Mouse (Mus musculus) adrenal gland, postnatal 10 days (tissue): ENCODE results near the gene Rpl38. TPM values are rescaled to one million over a fixed set of nuclear protein-coding genes. Genes with fewer than 3 reads are reported as not detected.

Experiments used
- DNase-seq: peaks from one replicate; pipeline ENCODE4 v3.0.0; 2021; ENCODE audit warnings: mixed read lengths
- long read RNA-seq, 2 experiments: library from polyadenylated mRNA; stranded (forward); transcript quantifications; one replicate each; pipeline ENCODE4 v2.0.0; 2021
- total RNA-seq, 2 experiments: library from RNA; stranded (reverse); gene quantifications; 2 replicates each; pipeline ENCODE4 v1.2.3; 2021

The Rpl38 gene
- 1,000 to 10,000 TPM; 1,144 to 1,253 TPM for total RNA-seq
- long read RNA-seq, experiment 1, transcript Rpl38-201 (5 exons, 364 nt): minor isoform, 194 of 642 reads
- long read RNA-seq, experiment 1, transcript Rpl38-203 (4 exons, 457 nt): minor isoform, 20 of 642 reads
- long read RNA-seq, experiment 1, transcript Rpl38-204 (5 exons, 371 nt): major isoform, 376 of 642 reads
- long read RNA-seq, experiment 1, transcript Rpl38-202 (5 exons, 345 nt): minor isoform, 16 of 642 reads
- long read RNA-seq, experiment 1, partial matches to known transcripts: 29 of 642 reads
- long read RNA-seq, experiment 1, other reads (novel, unspliced or antisense): 7 of 642 reads
- long read RNA-seq, experiment 2, transcript Rpl38-203 (4 exons, 457 nt): minor isoform, 18 of 415 reads
- long read RNA-seq, experiment 2, transcript Rpl38-204 (5 exons, 371 nt): major isoform, 248 of 415 reads
- long read RNA-seq, experiment 2, transcript Rpl38-201 (5 exons, 364 nt): minor isoform, 136 of 415 reads
- long read RNA-seq, experiment 2, partial matches to known transcripts: 5 of 415 reads
- long read RNA-seq, experiment 2, other reads (novel, unspliced or antisense): 4 of 415 reads

- peak; percentile 95 for DNase-seq
These were observed at the start of gene Rpl38 for GRCm38 (mm10) chr11:114668301-114668710. Gene Rpl38 (plus strand): TSS chr11:114668524.

- DNase-seq: no peak
These were observed 49.5 kb upstream of the Rpl38 start for GRCm38 (mm10) chr11:114618697-114619417.

- DNase-seq: peak; percentile 69
These were observed 42.1 kb upstream of the Rpl38 start for GRCm38 (mm10) chr11:114626071-114626690.

- DNase-seq: no peak
These were observed 41.3 kb upstream of the Rpl38 start for GRCm38 (mm10) chr11:114627036-114627435.

DNA sequence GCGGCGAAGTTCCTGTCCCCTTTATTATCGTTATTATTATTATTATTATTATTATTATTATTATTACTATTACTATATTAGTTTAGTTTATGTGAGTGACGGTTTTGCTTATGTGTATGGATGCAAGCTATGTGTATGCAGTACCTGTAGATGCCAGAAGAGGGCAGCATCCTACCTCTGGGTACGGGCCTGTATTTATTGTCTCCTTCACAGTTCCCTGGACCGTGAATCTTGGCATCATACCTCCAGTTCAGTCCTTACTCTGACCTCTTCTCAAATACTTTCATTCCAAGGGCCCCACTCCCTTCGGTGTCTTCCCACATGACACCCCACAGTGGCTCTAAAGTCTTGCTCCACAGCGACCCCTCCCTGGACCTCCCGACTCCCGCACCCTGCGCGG is 40.3 kb upstream of the Rpl38 start:
- DNase-seq: no peak

- no peak for DNase-seq
These were observed 38.3 kb upstream of the Rpl38 start for GRCm38 (mm10) chr11:114630044-114630443.

DNA sequence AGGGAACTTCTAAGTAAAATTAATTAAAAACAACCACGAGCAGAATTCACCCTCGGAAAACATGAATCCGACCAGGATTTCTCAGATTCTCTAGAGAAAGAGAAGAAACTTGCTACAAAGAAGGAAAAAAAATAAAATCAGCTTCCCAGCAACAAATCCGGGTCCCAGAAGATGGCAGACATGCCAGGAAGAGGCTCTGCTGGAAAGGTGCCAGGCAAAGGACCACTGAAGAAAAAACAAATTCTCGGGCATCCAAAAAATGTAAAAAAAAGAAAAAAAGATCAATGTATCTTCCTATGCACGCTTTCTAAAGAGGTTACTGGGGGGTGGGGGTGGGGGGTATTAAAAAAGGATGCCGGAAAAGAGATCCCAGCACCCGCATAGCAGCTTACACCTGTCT is 36.1 kb upstream of the Rpl38 start:
- no peak for DNase-seq

- peak; percentile 87 for DNase-seq
These were observed 32.0 kb upstream of the Rpl38 start for GRCm38 (mm10) chr11:114636292-114636691.

DNA sequence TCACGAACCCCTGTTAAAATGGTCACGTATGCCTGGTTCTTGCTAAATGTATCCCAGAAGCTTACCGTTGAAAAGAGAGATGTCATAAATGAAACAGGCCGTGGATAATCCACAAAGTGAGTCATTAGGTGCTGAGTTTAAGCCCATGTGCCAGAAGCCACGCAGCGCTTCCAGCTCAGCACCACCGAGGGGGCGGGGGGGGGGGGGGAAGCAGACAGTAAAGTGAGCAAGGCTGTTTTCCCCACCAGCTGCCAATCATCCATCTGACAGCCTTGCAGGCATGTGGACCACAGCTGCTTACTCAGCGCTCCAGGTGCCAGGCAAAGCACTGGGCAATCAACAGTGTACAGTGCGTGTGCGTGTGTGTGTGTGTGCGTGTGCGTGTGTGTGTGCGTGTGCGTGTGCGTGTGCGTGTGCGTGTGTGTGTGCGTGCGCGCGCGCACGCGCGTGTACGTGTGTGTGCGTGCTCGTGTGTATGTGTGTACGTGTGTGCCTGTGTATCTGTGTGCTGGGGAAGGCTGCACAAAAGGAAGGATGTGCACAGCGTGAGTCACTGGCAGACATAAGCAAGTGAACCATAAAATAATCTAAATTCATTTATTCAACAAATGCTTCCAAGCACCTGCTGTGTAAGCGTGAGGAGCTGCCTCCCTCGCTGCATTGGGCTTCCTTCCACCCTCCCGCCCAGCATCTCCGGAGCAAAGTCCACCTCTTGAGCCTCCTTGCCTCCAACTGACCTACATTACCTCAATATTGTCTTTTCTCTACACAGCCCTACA is 31.4 kb upstream of the Rpl38 start:
- no peak for DNase-seq

GRCm38 (mm10) chr11:114638647-114639290 is 29.6 kb upstream of the Rpl38 start:
- no peak for DNase-seq

DNA sequence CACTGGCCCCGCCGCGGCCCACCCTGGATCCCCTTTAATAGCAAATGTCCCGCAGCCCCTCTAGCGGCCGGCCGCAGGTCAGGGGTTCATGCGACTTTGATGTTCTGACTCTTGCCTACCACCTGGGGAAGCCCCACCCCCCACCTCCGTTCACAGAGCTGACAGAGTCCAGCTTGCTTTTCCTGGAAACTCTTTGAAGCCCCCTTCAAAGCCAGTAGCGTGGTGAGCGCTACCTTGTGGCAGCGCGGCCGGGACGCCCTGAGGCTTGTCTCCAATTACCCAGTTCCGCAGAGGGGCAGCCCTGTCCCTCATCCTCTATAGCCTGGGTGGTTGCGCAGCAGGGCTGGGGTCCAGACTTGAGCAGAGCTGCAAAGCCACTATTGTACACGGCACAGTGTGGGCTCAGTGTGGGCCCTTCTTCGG is 28.6 kb upstream of the Rpl38 start:
- DNase-seq: no peak

DNA sequence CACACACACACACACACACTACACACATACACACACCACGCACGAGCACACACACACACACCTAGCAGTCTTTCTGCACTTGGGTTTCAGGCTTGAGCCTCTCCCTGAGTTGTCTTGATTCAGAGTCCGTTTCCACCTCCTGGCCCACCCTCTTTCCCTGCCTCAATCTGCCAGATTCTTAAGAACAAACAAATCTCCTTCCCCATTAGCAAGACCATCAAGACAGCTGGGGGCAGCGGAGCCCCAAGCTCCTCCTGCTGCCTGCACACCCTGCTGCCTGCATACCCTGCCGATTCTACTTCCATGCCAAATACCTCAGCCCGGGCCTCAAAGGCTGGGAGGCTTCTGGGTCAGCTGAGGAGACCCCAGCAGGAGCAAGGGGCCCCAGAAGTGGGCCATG is 27.7 kb upstream of the Rpl38 start:
- DNase-seq: no peak

DNA sequence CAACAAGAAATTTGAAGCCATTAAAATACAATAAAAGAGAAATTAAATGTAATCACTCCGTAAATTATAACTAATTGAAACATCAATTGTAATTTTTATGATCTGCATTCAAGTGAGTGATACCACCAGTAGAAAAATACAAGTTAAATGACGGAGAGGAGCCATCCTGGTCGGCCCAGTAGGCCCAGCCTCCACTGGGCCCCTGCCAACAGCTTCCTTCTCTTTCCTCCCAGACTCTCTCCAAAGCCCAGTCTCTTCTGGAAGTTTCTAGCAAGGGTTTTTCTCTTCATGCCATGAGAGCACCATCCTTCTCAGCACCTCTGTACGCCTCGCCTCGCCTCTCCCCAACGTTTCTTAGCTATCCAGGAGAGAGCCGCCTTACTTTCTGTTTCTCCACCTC is 27.2 kb upstream of the Rpl38 start:
- DNase-seq: no peak

DNA sequence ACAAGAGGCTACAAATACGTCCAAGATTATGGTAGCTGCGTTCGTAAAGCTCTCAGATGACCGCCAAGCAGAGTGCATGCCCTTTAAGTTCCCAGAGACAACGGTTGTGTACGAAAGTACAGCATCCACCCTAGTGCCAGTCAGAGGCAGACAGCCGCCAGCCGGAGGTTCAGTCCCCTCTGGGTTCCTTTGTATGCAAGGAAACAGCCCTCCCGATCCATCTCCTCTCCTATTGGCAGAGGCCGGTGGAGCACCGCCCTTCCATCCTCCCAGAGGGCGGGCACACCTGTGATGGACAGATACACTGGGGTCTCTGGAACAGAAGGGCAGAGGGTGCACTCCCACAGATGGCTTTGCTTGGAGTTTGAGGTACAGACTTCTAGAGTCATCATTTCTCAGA is 26.1 kb upstream of the Rpl38 start:
- DNase-seq: no peak

DNA sequence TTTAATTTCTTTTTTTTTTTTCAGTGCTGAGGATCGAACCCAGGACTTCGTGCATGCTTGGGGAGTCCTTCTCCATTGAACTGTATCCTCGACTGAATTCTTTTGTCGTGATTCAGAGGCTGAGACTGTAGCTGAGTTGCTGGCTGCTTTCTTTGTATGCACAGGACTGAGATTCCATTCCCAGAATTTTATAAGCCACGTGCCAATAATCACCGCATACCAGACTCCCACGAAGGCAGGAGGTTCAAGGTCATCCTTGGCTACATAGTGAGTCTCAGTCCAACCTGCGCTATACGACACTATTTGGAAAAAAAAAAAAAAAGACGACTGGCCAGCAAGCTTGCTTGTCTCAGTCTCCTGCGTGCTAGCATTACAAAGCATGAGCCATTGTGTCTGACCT is 25.4 kb upstream of the Rpl38 start:
- no peak for DNase-seq

GRCm38 (mm10) chr11:114644122-114644521 is 24.2 kb upstream of the Rpl38 start:
- DNase-seq: no peak

GRCm38 (mm10) chr11:114649510-114649909 is 18.8 kb upstream of the Rpl38 start:
- DNase-seq: no peak

- peak; percentile 48 for DNase-seq
These were observed 15.8 kb upstream of the Rpl38 start for GRCm38 (mm10) chr11:114652531-114652930.

GRCm38 (mm10) chr11:114653664-114654063 is 14.7 kb upstream of the Rpl38 start:
- DNase-seq: no peak

DNA sequence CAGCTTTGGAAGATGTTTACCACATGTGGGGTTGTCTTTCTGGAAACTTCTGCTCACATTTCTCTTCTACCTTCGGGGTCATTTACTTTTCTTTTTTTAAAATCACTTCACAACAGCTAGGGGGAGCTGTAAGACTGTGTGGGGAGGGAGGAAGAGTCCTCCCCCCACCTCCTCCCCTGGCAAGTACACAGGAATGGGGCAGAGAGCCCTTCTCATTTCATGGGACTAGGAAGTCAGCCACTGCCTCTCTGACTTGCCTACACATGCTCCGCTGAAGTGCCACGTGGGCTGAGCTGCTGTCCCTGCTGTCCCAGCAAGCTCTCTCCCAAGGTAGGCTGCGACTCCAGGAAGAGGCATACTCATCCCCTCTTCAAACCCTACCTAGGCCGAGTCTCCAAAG is 13.8 kb upstream of the Rpl38 start:
- no peak for DNase-seq

DNA sequence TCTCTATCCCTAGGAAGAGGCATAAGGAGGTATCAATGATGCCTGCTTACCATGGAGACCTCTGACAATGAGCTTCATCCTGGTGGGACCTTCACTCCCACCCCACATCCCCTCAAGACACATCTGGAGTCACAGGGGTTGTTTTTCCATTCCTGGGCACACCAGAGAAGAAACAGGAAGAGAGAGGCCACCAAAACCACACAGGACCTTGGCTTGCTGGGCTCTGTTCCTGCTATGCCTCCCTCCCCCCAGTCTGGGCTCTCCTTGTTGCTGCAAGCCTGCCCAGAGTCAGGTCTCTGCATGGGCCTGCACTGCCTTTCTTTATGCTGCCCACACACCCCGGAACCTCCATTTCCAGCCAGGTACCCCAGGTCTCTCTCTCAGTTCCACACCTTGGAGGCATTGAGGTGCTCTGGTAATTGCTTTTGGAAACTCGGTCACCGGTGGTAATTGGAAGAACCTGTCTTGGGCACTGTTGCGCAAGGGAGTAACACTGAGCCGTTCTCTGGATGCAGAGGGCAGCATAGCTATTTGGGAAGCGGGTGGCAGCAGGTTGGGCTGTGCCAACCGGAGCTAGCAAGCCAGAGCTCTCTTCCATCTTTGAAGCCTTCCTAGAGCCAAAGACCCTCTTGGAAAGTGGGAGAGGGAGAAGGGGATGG is 12.8 kb upstream of the Rpl38 start:
- no peak for DNase-seq
